Mouse (Mus musculus) E14TG2a.4 (cell line): ENCODE measurements around the gene Lrrc71.

Experiments
- CTCF ChIP-seq: conservative IDR thresholded peaks from 2 replicates; pipeline ENCODE4 v1.5.1; 2014; ENCODE audit warnings: low read length
- NANOG ChIP-seq: IDR thresholded peaks from 2 replicates; pipeline ENCODE4 v1.6.1; 2014; ENCODE audit warnings: borderline replicate concordance, low read length, mixed read lengths

GRCm38 (mm10) chr3:87749977-87750376 lies 1.6 kb upstream of the Lrrc71 start:
- TF ChIP-seq CTCF (no peak), NANOG (no peak)
